Mouse (Mus musculus): ENCODE results near the gene Hoxc13.

The Hoxc13 gene

GRCm38 (mm10) chr15:102937036-102937666, 16.2 kb downstream of the Hoxc13 start:
- DNase-seq (ENCODE audit: low read depth, low spot score), result no peak

- no peak for DNase-seq (ENCODE audit: low read depth, low spot score)
These were observed 18.6 kb downstream of the Hoxc13 start for GRCm38 (mm10) chr15:102939256-102940155.

GRCm38 (mm10) chr15:102942739-102943467, 22.0 kb downstream of the Hoxc13 start:
- DNase-seq (ENCODE audit: low read depth, low spot score), result no peak

- no peak for DNase-seq (ENCODE audit: low read depth, low spot score)
These were observed 22.5 kb downstream of the Hoxc13 start for GRCm38 (mm10) chr15:102943468-102943813.

GRCm38 (mm10) chr15:102945185-102946077, 24.5 kb downstream of the Hoxc13 start:
- DNase-seq (ENCODE audit: low read depth, low spot score), result no peak

- DNase-seq (ENCODE audit: low read depth, low spot score), result no peak
These were observed 26.4 kb downstream of the Hoxc13 start for GRCm38 (mm10) chr15:102947276-102947675.

GRCm38 (mm10) chr15:102948842-102949241, 27.9 kb downstream of the Hoxc13 start:
- DNase-seq (ENCODE audit: low read depth, low spot score), result no peak

- DNase-seq (ENCODE audit: low read depth, low spot score), result no peak
These were observed 28.8 kb downstream of the Hoxc13 start for GRCm38 (mm10) chr15:102949696-102950095.

GRCm38 (mm10) chr15:102950877-102951276, 30.0 kb downstream of the Hoxc13 start:
- no peak for DNase-seq (ENCODE audit: low read depth, low spot score)

- no peak for DNase-seq (ENCODE audit: low read depth, low spot score)
These were observed 32.7 kb downstream of the Hoxc13 start for GRCm38 (mm10) chr15:102953561-102953960.

GRCm38 (mm10) chr15:102954192-102955006, 33.5 kb downstream of the Hoxc13 start, which contains the start of gene Hoxc11:
Gene Hoxc11 (plus strand): TSS chr15:102954427.
- no peak for DNase-seq (ENCODE audit: low read depth, low spot score)

GRCm38 (mm10) chr15:102955007-102955382, 34.1 kb downstream of the Hoxc13 start:
- no peak for DNase-seq (ENCODE audit: low read depth, low spot score)

- no peak for DNase-seq (ENCODE audit: low read depth, low spot score)
These were observed 35.1 kb downstream of the Hoxc13 start for GRCm38 (mm10) chr15:102955833-102956640.

GRCm38 (mm10) chr15:102956906-102957305, 36.0 kb downstream of the Hoxc13 start:
- DNase-seq (ENCODE audit: low read depth, low spot score), result no peak

GRCm38 (mm10) chr15:102959663-102960191, 38.8 kb downstream of the Hoxc13 start:
- DNase-seq (ENCODE audit: low read depth, low spot score), result no peak

- DNase-seq (ENCODE audit: low read depth, low spot score), result no peak
These were observed 40.8 kb downstream of the Hoxc13 start for GRCm38 (mm10) chr15:102961728-102962127.

GRCm38 (mm10) chr15:102962492-102962891, 41.6 kb downstream of the Hoxc13 start:
- no peak for DNase-seq (ENCODE audit: low read depth, low spot score)

GRCm38 (mm10) chr15:102963259-102963658, 42.4 kb downstream of the Hoxc13 start:
- no peak for DNase-seq (ENCODE audit: low read depth, low spot score)
